ENCODE assay signal across 32 mouse cellular contexts in the genomic region with DNA sequence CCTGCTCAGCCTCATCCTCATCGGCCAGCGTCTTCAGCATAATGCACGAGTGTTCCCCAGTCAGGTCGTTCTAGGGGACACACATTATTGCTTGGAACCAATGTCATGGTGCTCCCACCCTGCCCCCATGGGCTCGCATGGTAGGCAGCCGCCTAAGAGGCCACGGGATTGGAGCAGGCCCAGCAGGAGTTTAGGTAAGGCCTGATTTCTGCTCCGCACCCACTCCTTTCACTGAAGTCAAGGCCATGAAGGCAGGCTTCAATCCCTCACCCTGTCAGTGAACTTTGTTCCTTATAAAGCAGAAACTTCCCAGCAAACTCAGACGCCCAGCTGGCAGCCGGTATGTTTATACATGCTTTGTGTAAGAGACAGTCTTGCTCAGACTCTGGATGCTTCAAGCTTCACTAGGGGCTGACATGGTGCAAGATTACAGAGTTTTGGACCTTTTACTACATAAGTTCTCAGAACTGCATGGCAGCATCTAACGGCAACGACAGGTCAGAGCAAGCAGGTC. TPM values are rescaled to one million over a fixed set of nuclear protein-coding genes. Genes with fewer than 3 reads are reported as not detected.
DNase-seq lines count a peak whose midpoint lies in the region; ATAC-seq and TF ChIP-seq lines count a peak whose summit lies in the region.
"Had no signal": no experiment of that assay in that cellular context is flagged by ENCODE, and none has a peak within 500 bp of the region (broad histone marks: within the 10 kb centered on the region; RNA-seq: fewer than 3 reads in every experiment).

No protein-coding gene starts in this region.

- TF ChIP-seq CTCF in liver, adult 2 months (IDR thresholded peaks at IDR 0.05; ENCODE audit: low read depth, low read length): no peak
- TF ChIP-seq CTCF in stomach, postnatal 0 days (IDR thresholded peaks at IDR 0.05; ENCODE audit: low read depth): no peak

- no peak overlapping the region for H3K9ac ChIP-seq in liver, adult 2 months (ENCODE audit: low read depth, low read length)
- H3K9ac ChIP-seq in liver, embryonic 11.5 days (ENCODE audit: low read depth, low read length): no peak overlapping the region
- no peak overlapping the region; the same call in 1 of the 2 replicates for H3K9ac ChIP-seq in stomach, postnatal 0 days (ENCODE audit: low read length)
- H3K9ac ChIP-seq: embryonic facial prominence, embryonic 15.5 days; forebrain, embryonic 12.5 days; forebrain, postnatal 0 days; heart, embryonic 12.5 days; hindbrain, embryonic 13.5 days; lung, embryonic 15.5 days had no signal

- no peak for TF ChIP-seq POLR2A in liver, adult 2 months (IDR thresholded peaks at IDR 0.05; ENCODE audit: extremely low read depth, insufficient read depth, low read length)

- H3K4me3 ChIP-seq in liver, adult 2 months (ENCODE audit: insufficient read depth, low read depth, low read length): no peak overlapping the region
- H3K4me3 ChIP-seq in liver, embryonic 11.5 days (ENCODE audit: low read depth, low read length): no peak overlapping the region
- no peak overlapping the region for H3K4me3 ChIP-seq in stomach, postnatal 0 days (ENCODE audit: low read depth, low read length)
- no peak overlapping the region for H3K4me3 ChIP-seq in limb, embryonic 10.5 days
- H3K4me3 ChIP-seq: embryonic facial prominence, embryonic 10.5 days; embryonic facial prominence, embryonic 15.5 days; forebrain, embryonic 12.5 days; heart, embryonic 12.5 days; hindbrain, embryonic 13.5 days; layer of hippocampus, adult 2 months; left cerebral cortex, adult 2 months; lung, embryonic 15.5 days had no signal

- TF ChIP-seq EP300 in stomach, postnatal 0 days (optimal IDR thresholded peaks at IDR 0.05): no peak

- intact Hi-C loops in left cerebral cortex, postnatal 14 days (cut with DNase I): no loop called here

- no peak overlapping the region for H3K4me2 ChIP-seq in liver, embryonic 11.5 days
- H3K4me2 ChIP-seq in stomach, postnatal 0 days (replicated peaks; ENCODE audit: low read depth): no peak overlapping the region
- H3K4me2 ChIP-seq: embryonic facial prominence, embryonic 15.5 days; forebrain, embryonic 12.5 days; heart, embryonic 12.5 days; hindbrain, embryonic 13.5 days; lung, embryonic 15.5 days; midbrain, embryonic 11.5 days had no signal

- ATAC-seq in liver, embryonic 11.5 days (replicated peaks; ENCODE audit: low FRiP score): no peak
- ATAC-seq in stomach, postnatal 0 days (ENCODE audit: low FRiP score, low TSS enrichment): 0 out of 2 replicates have a peak, but pooled peaks have one; percentile 43
- ATAC-seq: forebrain, postnatal 0 days; midbrain, embryonic 16.5 days; Patski had no signal

- no peaks in the 10 kb centered on the region for H3K27me3 ChIP-seq in liver, adult 2 months (ENCODE audit: control insufficient read depth, insufficient read depth, low read length)
- H3K27me3 ChIP-seq in liver, embryonic 11.5 days (replicated peaks; ENCODE audit: control insufficient read depth, insufficient read depth, low read length): no peaks in the 10 kb centered on the region
- H3K27me3 ChIP-seq in stomach, postnatal 0 days (ENCODE audit: control insufficient read depth, insufficient read depth, low read length): no peaks in the 10 kb centered on the region
- no peaks in the 10 kb centered on the region for H3K27me3 ChIP-seq in limb, embryonic 10.5 days (ENCODE audit: low read depth, poor library complexity, severe bottlenecking)
- H3K27me3 ChIP-seq: embryonic facial prominence, embryonic 15.5 days; forebrain, embryonic 12.5 days; heart, embryonic 12.5 days; hindbrain, embryonic 13.5 days; lung, embryonic 15.5 days; Patski had no signal

- 23% methylated on average over 12 of the region's 12 CpGs for WGBS in liver, adult 2 months
- WGBS in liver, embryonic 11.5 days: 88% methylated on average over 12 of the region's 12 CpGs
- 57% methylated on average over 12 of the region's 12 CpGs for WGBS in stomach, postnatal 0 days
- 92% methylated on average over 12 of the region's 12 CpGs for WGBS in limb, embryonic 10.5 days

- peak; percentile 82 for DNase-seq in liver, adult 2 months (ENCODE audit: extremely low read depth, low read depth, low spot score)
- no peak for DNase-seq in liver, embryonic 11.5 days (ENCODE audit: low spot score)
- peak; percentile 55 for DNase-seq in lung, postnatal 10 days
- no peak for DNase-seq in lung, postnatal 4 days
- peak; percentile 20 for DNase-seq in lung, postnatal 36 days
- no peak for DNase-seq in stomach, postnatal 0 days (ENCODE audit: low spot score)
- DNase-seq in left cerebral cortex, postnatal 14 days (ENCODE audit: low spot score in 2 of 2): no peak
- DNase-seq in limb, embryonic 10.5 days (ENCODE audit: low spot score): no peak
- DNase-seq: adrenal gland, adult 2 months; adrenal gland, postnatal 36 days; cerebellum, adult 2 months; cerebellum, postnatal 25 days; forebrain, postnatal 0 days; gastrocnemius, postnatal 10 days; heart, postnatal 4 days; kidney, adult 2 months; kidney, postnatal 36 days; right cerebral cortex, postnatal 25 days; spleen, adult 18-20 months; thymus, postnatal 14 days had no signal

- H3K4me1 ChIP-seq in liver, adult 2 months (ENCODE audit: control insufficient read depth, insufficient read depth, low read length): peaks cover 16% of the 10 kb centered on the region
- no peaks in the 10 kb centered on the region for H3K4me1 ChIP-seq in liver, embryonic 11.5 days (replicated peaks; ENCODE audit: control insufficient read depth, insufficient read depth, low read length)
- H3K4me1 ChIP-seq in stomach, postnatal 0 days (replicated peaks; ENCODE audit: control insufficient read depth, insufficient read depth): no peaks in the 10 kb centered on the region
- no peaks in the 10 kb centered on the region for H3K4me1 ChIP-seq in limb, embryonic 10.5 days
- H3K4me1 ChIP-seq: embryonic facial prominence, embryonic 10.5 days; embryonic facial prominence, embryonic 15.5 days; forebrain, embryonic 12.5 days; heart, embryonic 12.5 days; hindbrain, embryonic 13.5 days; lung, embryonic 15.5 days had no signal

- H3K79me2 ChIP-seq in liver, adult 2 months (ENCODE audit: control insufficient read depth, insufficient read depth, low read length): peaks cover 3% of the 10 kb centered on the region; the same call in 1 of the 2 replicates

- peaks cover 21% of the 10 kb centered on the region for H3K36me3 ChIP-seq in liver, adult 2 months (ENCODE audit: control insufficient read depth, insufficient read depth, low read length)
- peaks cover 47% of the 10 kb centered on the region for H3K36me3 ChIP-seq in liver, embryonic 11.5 days (ENCODE audit: control insufficient read depth, insufficient read depth, low read length)
- H3K36me3 ChIP-seq in stomach, postnatal 0 days (ENCODE audit: control insufficient read depth, insufficient read depth, low read length): peaks cover 15% of the 10 kb centered on the region
- peaks cover 99% of the 10 kb centered on the region for H3K36me3 ChIP-seq in limb, embryonic 10.5 days

- peak overlapping the region; percentile 58 for H3K27ac ChIP-seq in liver, adult 2 months (replicated peaks; ENCODE audit: insufficient read depth, low read depth, low read length)
- no peak overlapping the region for H3K27ac ChIP-seq in liver, embryonic 11.5 days (ENCODE audit: low read depth, low read length)
- 0 out of 2 replicates have a peak overlapping the region, but pooled peaks have one; percentile 24 for H3K27ac ChIP-seq in stomach, postnatal 0 days (replicated peaks)
- no peak overlapping the region for H3K27ac ChIP-seq in limb, embryonic 10.5 days
- H3K27ac ChIP-seq: embryonic facial prominence, embryonic 10.5 days; embryonic facial prominence, embryonic 15.5 days; forebrain, embryonic 12.5 days; hindbrain, embryonic 13.5 days; layer of hippocampus, adult 2 months; left cerebral cortex, adult 2 months; lung, embryonic 15.5 days had no signal

- H3K9me3 ChIP-seq in liver, embryonic 11.5 days (ENCODE audit: control insufficient read depth, low read length): no peaks in the 10 kb centered on the region
- H3K9me3 ChIP-seq in stomach, postnatal 0 days (ENCODE audit: control insufficient read depth, low read length): no peaks in the 10 kb centered on the region
- H3K9me3 ChIP-seq in limb, embryonic 10.5 days (replicated peaks): no peaks in the 10 kb centered on the region
- H3K9me3 ChIP-seq: embryonic facial prominence, embryonic 10.5 days; embryonic facial prominence, embryonic 15.5 days; forebrain, embryonic 12.5 days; G1E; heart, embryonic 12.5 days; hindbrain, embryonic 13.5 days; lung, embryonic 15.5 days had no signal

RNA-seq across cellular contexts. Expression of gene Nat10, which starts 33.0 kb away (rescaled TPM):
- 8.8 and 8.9 TPM in 2 replicates for total RNA-seq in liver, adult 2 months (2014; rRNA removed)
- polyA plus RNA-seq in liver, adult 2 months (2012; rRNA removed): 16.3 and 28.7 TPM in 2 replicates
- polyA plus RNA-seq in liver, embryonic 11.5 days (2014; fragmentation: Nextera tagmentation; extraction: Ambion mirVana): 55.1 and 58.8 TPM in 2 replicates
- polyA plus RNA-seq in stomach, postnatal 0 days (2015; fragmentation: Nextera tagmentation; extraction: Ambion mirVana): 8.8 and 8.9 TPM in 2 replicates
- total RNA-seq in left cerebral cortex, postnatal 14 days (2021): 10 to 100 TPM; 28.3 to 29.5 TPM
- 34.7 and 43.3 TPM in 2 replicates for polyA plus RNA-seq in limb, embryonic 10.5 days (2016; fragmentation: Nextera tagmentation; extraction: Ambion mirVana)

Comparison
In these comparisons a context has a peak if more than half of its experiments do, and no peak if none do; other contexts are left out.
1. DNase-seq: peak in liver, adult 2 months (single experiment), lung, postnatal 10 days (single experiment) and lung, postnatal 36 days (single experiment); none in liver, embryonic 11.5 days (single experiment), lung, postnatal 4 days (0 of 2), stomach, postnatal 0 days (single experiment), left cerebral cortex, postnatal 14 days (0 of 2) and limb, embryonic 10.5 days (single experiment).
2. H3K27ac ChIP-seq: peak in liver, adult 2 months (single experiment) and stomach, postnatal 0 days (single experiment); none in liver, embryonic 11.5 days (single experiment) and limb, embryonic 10.5 days (single experiment).